Mouse (Mus musculus): Measurements from ENCODE around the gene Mgat5. TPM values are rescaled to one million over a fixed set of nuclear protein-coding genes. Genes with fewer than 3 reads are reported as not detected.
A peak's percentile ranks its signal among the peaks of the same experiment; 100 is the strongest.

Mgat5 gene
- polyA plus RNA-seq, 1 experiment, result 22.7 TPM

DNA sequence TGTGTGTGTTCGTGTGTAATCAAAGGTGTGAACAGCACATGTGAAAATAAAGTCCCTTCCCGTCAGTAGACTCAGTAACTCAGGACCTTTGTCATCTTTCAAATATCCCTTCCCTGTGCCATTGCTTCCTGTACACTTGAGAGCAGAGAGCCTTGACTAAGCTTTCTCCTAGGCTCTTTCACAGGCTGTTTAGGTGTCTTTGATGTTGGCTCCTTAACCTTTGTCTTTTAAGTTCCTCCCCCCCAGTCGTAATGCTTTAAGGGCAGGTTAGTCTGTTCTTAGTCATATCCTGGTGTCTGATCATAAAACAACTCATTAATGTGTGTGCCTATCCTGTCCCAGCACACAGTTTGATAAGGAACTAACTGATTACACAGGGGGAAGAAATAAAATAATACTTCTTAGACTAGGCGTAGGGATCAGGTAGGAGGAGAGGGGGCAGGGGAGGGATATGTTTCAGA lies 28.4 kb downstream of the Mgat5 start:
- TF ChIP-seq POLR2A (IDR thresholded peaks at IDR 0.05; ENCODE audit: borderline replicate concordance, low read depth, low read length) (no peak), CTCF (IDR thresholded peaks at IDR 0.05; ENCODE audit: low read depth, low read length) (no peak)
- peaks cover 38% of the 10 kb centered on the region for H3K4me1 ChIP-seq (ENCODE audit: control insufficient read depth, insufficient read depth, low read length)
- no peak overlapping the region for H3K27ac ChIP-seq (ENCODE audit: insufficient read depth, low read depth, low read length)
- H3K4me3 ChIP-seq (ENCODE audit: insufficient read depth, low read length), result no peak overlapping the region

DNA sequence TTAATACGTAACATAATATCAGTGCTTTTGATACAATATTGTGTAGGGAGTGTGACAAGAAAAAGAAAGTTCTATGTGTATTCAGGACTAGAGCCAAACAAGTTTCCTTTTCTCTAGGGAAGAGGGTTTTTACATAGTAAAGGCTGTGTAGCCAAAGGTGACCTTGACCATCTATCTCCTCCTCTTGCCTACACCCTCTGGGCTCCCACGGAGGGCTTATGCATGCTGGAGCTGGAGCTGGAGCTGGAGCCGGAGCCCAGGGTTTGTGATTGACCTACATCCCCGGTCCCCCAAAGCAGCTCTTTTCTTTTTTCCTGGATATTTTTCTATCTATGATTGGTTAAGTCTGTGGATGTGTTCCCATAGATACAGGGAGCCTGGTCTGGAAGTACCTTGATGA lies 30.3 kb downstream of the Mgat5 start:
- H3K27ac ChIP-seq (ENCODE audit: insufficient read depth, low read depth, low read length), result no peak overlapping the region
- H3K4me3 ChIP-seq (ENCODE audit: insufficient read depth, low read length), result no peak overlapping the region
- H3K4me1 ChIP-seq (ENCODE audit: control insufficient read depth, insufficient read depth, low read length), result peaks cover 45% of the 10 kb centered on the region
- TF ChIP-seq POLR2A (IDR thresholded peaks at IDR 0.05; ENCODE audit: borderline replicate concordance, low read depth, low read length), result no peak
- no peak for TF ChIP-seq CTCF (IDR thresholded peaks at IDR 0.05; ENCODE audit: low read depth, low read length)

DNA sequence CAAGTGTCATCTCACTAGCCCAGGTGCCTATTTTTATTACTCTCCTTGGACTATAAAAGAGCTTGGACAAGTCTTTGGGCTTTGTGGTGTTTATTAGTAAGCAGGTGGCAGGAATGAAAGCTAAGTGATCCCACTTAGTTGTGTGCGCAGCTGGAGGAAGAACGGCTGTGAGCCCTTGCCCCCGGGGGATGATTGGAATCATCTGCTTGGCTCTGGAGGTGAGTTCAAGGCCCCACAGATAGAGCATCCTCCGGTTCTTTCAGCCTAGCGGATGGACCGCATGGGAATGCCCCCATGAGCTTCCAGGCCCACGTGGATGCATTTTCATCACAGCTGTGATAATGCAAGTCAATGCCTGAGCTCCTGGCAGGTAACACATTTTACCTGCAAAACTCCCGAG lies 31.6 kb downstream of the Mgat5 start:
- TF ChIP-seq CTCF (IDR thresholded peaks at IDR 0.05; ENCODE audit: low read depth, low read length), result no peak
- TF ChIP-seq POLR2A (IDR thresholded peaks at IDR 0.05; ENCODE audit: borderline replicate concordance, low read depth, low read length), result no peak
- H3K4me3 ChIP-seq (ENCODE audit: insufficient read depth, low read length), result no peak overlapping the region
- H3K27ac ChIP-seq (ENCODE audit: insufficient read depth, low read depth, low read length), result no peak overlapping the region
- H3K4me1 ChIP-seq (ENCODE audit: control insufficient read depth, insufficient read depth, low read length), result peaks cover 48% of the 10 kb centered on the region

DNA sequence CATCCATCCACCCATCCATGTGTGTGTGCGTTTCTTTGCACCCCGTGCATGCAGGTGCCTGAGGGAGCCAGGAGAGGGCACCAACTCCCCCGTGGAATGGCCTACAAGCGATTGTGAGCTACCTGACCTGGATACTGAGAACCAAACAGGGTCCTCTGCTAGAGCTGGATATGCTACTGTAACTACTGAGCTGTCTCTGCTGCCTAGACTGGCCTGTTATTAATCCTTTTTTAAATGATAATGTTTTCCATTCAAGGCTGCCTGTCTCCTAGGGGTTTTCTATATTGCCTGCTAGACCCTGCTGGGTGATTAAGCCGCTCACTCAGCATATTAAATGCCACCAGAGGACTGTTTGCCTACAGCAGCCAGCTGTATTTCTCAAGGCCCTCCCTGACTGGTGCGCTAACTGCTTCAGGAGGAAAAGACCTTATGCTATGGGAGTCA lies 34.1 kb downstream of the Mgat5 start:
- TF ChIP-seq CTCF (IDR thresholded peaks at IDR 0.05; ENCODE audit: low read depth, low read length) (no peak; the same call in 1 of the 2 replicates), POLR2A (IDR thresholded peaks at IDR 0.05; ENCODE audit: borderline replicate concordance, low read depth, low read length) (no peak)
- Histone ChIP-seq H3K27ac (ENCODE audit: insufficient read depth, low read depth, low read length) (peak overlapping the region; percentile 39), H3K4me1 (ENCODE audit: control insufficient read depth, insufficient read depth, low read length) (peaks cover 48% of the 10 kb centered on the region)

DNA sequence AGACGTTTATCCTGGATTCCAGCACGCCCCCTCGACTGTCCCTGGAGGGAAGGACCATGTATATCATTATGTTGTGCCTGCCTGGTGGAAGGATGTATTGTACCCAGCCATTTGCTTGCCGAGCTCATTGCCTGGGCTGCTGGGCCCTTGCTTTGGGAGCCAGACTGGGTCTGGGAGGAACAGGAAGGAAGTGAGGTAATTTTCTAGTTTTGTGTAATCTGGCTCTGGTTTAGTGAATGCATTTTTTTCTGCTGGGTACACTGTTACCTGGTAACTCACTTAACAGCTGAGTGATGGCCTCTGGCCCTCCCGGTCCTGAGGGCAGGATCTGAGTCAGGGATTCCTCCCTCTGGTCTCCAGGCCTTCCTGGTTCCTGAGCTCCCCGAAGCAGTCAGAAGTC lies 35.1 kb downstream of the Mgat5 start:
- peaks cover 57% of the 10 kb centered on the region for H3K4me1 ChIP-seq (ENCODE audit: control insufficient read depth, insufficient read depth, low read length)

More for the DNA sequence above, 34.1 kb downstream of the Mgat5 start:
- no peak overlapping the region for H3K4me3 ChIP-seq (ENCODE audit: insufficient read depth, low read length)

DNA sequence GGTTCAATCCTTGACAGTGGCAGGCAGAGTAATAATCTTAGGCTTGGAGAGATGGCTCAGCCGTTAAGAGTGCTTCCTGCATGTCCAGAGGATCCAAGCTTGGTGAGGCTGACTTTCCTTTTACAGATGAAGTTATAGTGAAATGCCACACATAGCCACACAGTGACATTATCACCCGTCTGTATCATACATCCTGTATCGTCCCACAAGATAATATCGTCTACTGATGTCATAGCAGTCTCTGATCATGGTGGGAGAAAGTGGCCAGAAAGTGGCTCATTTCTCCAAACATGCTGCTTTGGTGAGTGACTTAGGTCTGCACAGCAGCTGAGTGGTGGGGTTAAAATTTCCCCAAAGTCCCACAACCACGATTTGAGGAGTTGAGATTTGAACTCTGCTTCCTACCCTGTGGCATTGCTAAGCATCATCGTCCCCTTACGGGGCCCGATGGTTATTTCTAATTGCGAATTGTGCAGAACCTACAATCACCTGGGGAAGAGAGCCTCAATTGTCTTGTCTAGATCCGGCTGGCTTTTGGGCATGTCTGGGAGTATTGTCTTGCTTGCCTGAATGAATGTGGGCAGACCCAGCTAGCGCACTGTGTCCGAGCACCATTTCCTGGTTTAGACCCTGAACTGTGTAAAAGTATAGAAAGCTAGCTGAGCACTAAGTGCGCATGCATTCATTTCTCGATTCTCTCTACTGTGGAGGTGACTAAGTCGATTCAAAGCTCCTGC lies 37.5 kb downstream of the Mgat5 start:
- TF ChIP-seq POLR2A (IDR thresholded peaks at IDR 0.05; ENCODE audit: borderline replicate concordance, low read depth, low read length), result no peak
- TF ChIP-seq CTCF (IDR thresholded peaks at IDR 0.05; ENCODE audit: low read depth, low read length), result no peak
- peaks cover 76% of the 10 kb centered on the region for H3K4me1 ChIP-seq (ENCODE audit: control insufficient read depth, insufficient read depth, low read length)
- H3K27ac ChIP-seq (ENCODE audit: insufficient read depth, low read depth, low read length), result peak overlapping the region; percentile 90
- peak overlapping the region; percentile 46 for H3K4me3 ChIP-seq (ENCODE audit: insufficient read depth, low read length)

More for the DNA sequence above, 35.1 kb downstream of the Mgat5 start:
- H3K4me3 ChIP-seq (ENCODE audit: insufficient read depth, low read length), result 0 out of 2 replicates have a peak overlapping the region, but pooled peaks have one; percentile 7
- peak overlapping the region; percentile 39 for H3K27ac ChIP-seq (ENCODE audit: insufficient read depth, low read depth, low read length)
- TF ChIP-seq CTCF (IDR thresholded peaks at IDR 0.05; ENCODE audit: low read depth, low read length) (no peak), POLR2A (IDR thresholded peaks at IDR 0.05; ENCODE audit: borderline replicate concordance, low read depth, low read length) (no peak)

DNA sequence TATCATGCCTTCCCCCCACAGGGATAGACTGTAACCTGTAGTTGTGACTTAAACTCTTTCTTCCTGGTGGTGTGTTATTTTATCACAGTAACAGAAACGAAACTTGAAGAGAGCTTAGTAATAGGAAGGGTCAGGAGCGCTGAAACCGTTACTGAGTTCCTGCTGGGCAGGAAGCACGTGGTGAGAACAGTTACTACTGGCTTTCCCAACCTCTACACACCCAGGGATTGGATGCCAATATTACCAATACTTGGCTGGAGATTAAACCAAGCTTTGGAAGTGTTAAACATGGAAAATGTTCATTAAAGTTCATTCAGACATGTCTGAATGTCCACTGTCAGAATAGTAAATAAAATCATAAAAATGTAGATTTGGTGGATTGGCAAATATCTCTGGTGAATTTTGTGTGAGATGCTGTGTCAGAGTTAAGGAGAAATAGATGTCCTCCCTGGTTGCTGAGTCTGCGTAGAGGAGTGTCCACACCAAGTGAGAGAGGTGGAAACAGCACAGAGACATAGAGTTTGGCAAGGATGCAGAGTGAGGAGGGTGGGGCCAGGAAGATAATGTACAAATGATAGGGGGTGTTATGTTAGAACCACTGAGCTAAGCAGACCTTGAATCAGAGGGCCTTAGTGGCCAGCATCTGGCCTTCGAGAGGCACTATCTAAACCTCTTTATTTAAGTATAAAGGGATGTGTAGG lies 38.2 kb downstream of the Mgat5 start:
- Histone ChIP-seq H3K4me1 (ENCODE audit: control insufficient read depth, insufficient read depth, low read length) (peaks cover 83% of the 10 kb centered on the region), H3K4me3 (ENCODE audit: insufficient read depth, low read length) (peak overlapping the region; percentile 46), H3K27ac (ENCODE audit: insufficient read depth, low read depth, low read length) (peak overlapping the region; percentile 90)
- TF ChIP-seq CTCF (IDR thresholded peaks at IDR 0.05; ENCODE audit: low read depth, low read length) (no peak), POLR2A (IDR thresholded peaks at IDR 0.05; ENCODE audit: borderline replicate concordance, low read depth, low read length) (no peak)

DNA sequence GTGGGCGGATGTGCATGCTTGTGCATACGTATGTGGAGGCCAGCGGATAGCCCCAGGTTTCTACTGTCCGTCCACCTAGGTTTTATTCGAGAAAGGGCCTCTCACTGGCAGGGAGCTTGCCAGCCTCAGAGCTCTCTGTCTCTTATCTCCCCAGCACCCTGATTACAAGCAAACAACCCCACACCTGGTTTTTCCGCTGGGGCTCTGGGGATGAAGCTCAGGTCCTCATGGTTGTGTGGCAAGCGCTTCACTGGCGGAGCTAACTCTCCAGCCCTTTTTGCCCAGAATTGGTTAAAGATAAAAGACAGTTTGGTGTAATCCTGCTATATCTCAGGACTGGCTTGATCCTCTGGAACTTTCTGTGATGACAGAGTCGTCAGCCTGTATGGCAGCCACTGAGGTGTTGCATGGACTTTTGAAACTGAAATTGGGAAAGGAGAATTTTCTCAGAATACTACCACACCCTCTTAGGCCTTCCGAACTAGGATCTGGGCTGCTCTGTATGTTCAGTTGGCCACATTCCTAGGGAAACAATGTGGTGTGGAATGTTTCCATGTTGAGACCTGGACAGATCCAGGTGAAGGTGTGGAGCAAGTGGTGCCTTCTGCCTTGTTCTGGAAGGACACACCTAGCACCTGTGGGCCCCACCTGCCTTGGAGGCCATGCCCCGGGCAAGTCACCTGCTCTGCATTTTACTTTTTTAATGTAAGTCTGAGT lies 39.4 kb downstream of the Mgat5 start:
- TF ChIP-seq POLR2A (IDR thresholded peaks at IDR 0.05; ENCODE audit: borderline replicate concordance, low read depth, low read length), result no peak
- TF ChIP-seq CTCF (IDR thresholded peaks at IDR 0.05; ENCODE audit: low read depth, low read length), result no peak
- peaks cover 85% of the 10 kb centered on the region for H3K4me1 ChIP-seq (ENCODE audit: control insufficient read depth, insufficient read depth, low read length)
- H3K4me3 ChIP-seq (ENCODE audit: insufficient read depth, low read length), result no peak overlapping the region
- H3K27ac ChIP-seq (ENCODE audit: insufficient read depth, low read depth, low read length), result no peak overlapping the region

DNA sequence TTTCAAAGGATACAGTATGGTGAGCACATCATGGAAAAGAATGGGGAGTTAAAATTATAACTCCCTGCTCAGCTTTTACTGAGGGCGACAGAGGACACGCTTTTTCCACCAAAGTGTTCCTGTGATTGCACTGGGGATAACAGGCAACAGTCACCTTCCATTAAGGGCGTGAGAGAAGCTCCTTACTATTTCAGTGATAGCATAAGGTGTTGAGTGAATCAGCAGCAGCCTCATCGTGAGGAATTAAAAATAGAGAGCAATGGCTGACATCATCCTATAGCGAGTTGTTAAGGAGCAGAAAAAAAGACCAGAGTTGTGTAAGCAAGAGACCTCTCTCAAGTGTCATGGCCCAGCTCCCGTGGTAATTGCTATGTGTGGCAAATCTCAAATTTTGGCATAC lies 41.3 kb downstream of the Mgat5 start:
- H3K4me3 ChIP-seq (ENCODE audit: insufficient read depth, low read length), result no peak overlapping the region
- TF ChIP-seq POLR2A (IDR thresholded peaks at IDR 0.05; ENCODE audit: borderline replicate concordance, low read depth, low read length), result no peak
- TF ChIP-seq CTCF (IDR thresholded peaks at IDR 0.05; ENCODE audit: low read depth, low read length), result no peak
- peaks cover 84% of the 10 kb centered on the region for H3K4me1 ChIP-seq (ENCODE audit: control insufficient read depth, insufficient read depth, low read length)
- H3K27ac ChIP-seq (ENCODE audit: insufficient read depth, low read depth, low read length), result peak overlapping the region; percentile 35
